Mouse (Mus musculus): ENCODE measurements around the gene Myo9b.
"Not testable (repeated sequence)": the region's sequence is repeated elsewhere in the genome, so short reads cannot be mapped to it uniquely, and the experiment has no call there.

The Myo9b gene

GRCm38 (mm10) chr8:71297439-71297838 lies 24.9 kb downstream of the Myo9b start:
- no peak for DNase-seq

- DNase-seq, result no peak
Observed at GRCm38 (mm10) chr8:71299716-71300115, 27.2 kb downstream of the Myo9b start.

- no peak for DNase-seq
Observed at GRCm38 (mm10) chr8:71302788-71303187, 30.3 kb downstream of the Myo9b start.

DNA sequence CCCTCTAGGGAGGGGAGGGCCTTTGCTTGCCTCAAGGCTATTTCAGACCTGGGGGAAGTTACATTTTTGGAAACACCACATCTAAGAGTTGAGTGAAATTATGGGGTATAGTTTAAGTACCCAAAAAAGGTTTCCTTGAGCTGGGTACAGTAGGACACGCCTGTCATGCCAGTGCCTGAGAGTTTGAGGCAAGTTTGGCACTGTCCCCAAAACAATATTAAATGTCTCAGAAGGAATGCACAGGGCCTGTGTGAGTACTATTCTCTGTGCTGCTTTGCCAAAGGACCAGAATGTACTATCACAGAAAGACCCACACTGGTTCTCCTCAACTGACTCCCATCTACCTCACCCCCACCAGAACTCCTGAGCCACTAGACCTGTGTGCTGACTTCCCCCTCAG lies 31.1 kb downstream of the Myo9b start:
- no peak for DNase-seq

DNA sequence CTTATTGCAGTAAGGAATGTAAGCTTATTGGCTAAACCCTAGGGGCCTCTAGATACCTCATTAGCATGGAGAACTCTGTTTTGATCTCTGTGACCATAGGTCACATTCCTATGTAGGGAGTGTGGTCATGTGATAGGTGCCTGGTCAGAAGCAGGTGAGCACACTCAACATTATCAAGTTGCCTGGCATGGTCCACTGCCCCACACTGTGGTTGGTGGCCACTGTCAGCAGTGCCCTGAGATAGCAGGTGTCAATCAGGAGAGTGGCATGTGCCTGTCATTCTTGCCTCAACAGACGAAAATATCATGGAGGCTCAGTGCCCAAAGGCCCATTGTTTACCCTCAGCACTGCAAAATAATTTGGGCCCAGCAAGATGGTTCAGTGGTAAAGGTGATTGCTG lies 33.5 kb downstream of the Myo9b start:
- DNase-seq, result no peak

DNA sequence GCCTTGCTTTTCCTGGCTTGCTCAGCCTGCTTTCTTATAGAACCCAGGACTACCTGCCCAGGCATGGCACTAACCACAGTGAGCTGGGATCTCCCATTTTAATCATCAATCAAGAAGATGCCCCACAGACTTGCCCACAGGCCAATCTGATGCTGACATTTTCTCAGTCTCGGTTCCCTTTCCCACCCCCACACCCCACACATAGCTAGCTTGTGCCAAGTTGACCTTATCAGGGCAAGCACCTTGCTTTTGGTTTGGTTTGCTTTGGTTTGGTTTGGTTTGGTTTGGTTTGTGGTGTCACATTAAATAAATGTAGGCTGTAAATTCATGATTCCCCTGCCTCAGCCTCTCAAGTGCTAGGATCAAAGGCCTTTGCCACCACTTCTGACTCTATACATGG lies 34.9 kb downstream of the Myo9b start:
- DNase-seq, result no peak

GRCm38 (mm10) chr8:71307913-71308312 lies 35.4 kb downstream of the Myo9b start:
- no peak for DNase-seq

- no peak for DNase-seq
Observed at GRCm38 (mm10) chr8:71310446-71310845, 37.9 kb downstream of the Myo9b start.

DNA sequence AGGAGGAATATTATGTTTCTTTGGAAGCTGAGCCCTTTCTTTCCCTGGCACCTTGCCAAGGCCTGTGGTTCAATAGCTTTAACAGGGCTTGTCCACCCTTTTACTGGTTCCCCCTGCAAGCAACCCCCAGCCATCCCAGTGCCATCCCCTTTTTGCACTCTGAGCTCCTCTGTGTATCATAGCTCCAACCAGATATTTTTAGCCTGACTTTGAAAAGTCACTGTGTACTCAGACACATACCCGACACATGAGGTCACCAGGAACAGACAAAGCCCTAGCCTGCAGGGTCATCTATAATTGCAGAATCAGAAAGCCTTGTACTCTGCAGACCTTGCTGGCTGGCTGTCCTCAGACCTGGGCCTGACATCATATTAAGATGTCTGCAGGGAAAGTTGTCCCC lies 40.2 kb downstream of the Myo9b start:
- peak; percentile 34 for DNase-seq

DNA sequence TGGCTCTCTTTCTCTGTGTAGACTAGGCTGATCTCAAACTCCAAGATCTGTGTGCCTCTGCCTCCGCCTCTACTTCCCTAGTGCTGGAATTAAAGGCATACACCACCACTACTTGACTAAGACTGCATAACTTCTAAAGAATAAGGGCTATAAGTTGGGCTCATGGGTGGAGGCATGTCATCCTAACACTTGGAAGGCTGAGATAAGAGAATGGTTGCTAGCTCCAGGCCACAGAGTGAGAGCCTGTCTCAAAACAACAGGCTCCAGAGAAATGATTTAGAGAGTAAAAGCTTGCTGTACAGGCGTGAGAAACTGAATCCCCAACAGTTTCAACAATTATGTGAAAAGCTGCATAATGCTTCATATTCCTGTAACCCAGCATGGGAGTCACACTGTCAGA lies 41.4 kb downstream of the Myo9b start:
- DNase-seq, result no peak

DNA sequence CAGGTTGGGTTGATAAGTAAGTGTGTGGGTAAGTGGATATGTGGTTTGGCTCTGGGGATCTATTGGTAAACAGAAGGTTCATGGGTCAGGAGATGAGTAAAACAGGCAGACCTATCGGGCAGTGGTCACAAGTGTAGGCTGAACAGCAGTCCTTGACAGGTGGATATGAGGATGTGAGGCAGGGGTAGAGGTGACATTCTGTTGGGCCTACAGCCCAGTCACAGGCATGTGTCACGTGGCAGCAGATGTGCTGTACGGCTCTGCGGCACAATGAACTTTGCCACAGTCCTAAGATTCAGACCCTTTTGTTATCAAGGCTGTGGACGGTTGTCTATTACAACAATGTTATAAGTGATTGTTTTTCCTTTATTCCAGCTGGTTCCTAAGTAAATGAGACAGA lies 43.5 kb downstream of the Myo9b start:
- no peak for DNase-seq

- no peak for DNase-seq
Observed at GRCm38 (mm10) chr8:71316486-71317031, 44.0 kb downstream of the Myo9b start.

- DNase-seq, result not testable (repeated sequence)
Observed at GRCm38 (mm10) chr8:71318610-71319009, 46.1 kb downstream of the Myo9b start.

DNA sequence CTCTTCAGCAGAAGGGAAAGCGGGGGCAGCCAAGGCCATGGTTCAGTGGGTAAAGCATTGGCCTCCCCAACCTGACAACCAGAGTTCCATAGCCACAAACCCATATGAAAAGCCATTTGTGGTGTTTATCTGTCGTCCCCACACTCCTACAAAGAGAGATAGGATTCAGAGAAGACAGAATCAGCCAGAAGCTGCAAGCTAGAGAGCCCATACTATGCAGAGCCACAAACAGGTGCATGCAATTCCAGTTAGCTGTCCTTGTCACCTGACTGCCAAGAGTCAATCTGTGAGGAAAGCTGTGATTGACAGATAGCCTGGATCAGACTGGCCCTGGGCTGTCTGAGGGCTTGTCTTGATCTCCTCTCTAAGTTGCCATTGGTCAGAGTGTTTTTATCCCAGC lies 47.2 kb downstream of the Myo9b start:
- not testable (repeated sequence) for DNase-seq

GRCm38 (mm10) chr8:71322939-71323338 lies 50.4 kb downstream of the Myo9b start:
- DNase-seq, result no peak

DNA sequence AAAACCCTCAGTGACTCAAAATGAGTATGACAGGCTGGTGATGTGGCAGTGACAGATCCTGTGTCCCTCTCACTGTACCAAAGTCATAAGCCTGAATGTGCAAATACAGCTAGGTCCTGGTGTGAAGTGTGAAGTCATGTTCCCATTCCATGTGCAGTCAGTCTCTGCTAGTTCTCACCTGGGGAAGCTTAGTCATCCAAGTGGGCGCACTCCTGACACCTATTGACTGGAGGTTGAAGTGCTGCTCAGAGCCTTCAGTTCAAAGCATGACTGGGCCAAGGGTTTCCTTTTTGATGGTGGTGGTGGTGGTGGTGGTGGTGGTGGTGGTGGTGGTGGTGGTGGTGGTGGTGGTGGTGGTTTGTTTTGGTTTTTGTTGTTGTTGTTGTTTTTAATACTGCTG lies 52.3 kb downstream of the Myo9b start:
- peak; percentile 56 for DNase-seq

DNA sequence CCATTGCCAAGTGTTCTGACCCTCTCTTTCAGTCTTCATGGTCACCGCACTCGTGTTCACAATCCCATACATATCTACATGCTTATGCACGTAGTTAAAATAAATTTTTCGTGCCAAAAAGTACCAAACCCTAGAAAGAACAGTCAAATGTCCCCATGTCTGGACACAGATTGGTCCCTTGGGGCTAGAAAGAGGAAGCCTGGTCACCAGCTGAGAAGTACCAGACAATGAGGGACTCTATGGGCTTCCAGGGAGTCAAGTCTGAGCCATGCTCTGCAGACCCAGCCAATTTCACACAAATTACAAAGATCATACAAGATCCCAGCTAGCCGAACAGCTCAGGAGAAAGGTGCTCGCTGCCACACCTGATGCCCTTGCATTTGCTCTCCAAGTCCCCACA lies 65.3 kb downstream of the Myo9b start:
- DNase-seq, result not testable (repeated sequence)

DNA sequence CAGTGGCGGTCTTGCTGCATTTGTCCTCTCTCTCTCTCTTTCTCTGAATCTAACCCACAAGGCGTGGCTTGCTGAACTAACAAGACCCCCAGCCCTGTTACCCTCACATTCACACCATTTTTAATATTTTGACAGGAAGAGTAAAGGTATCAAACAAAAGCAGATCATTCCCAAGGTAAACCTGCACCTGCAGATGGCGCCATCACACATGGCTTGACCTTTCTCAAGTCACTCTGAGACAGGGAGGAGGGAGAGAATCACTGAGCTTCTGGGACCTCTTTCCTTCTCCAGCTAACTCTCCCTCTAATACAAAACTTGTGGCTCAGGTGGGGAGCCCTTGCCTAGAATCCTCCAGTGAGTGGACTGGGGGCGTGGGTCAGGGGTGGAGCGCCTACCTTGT lies 68.1 kb downstream of the Myo9b start:
- DNase-seq, result peak; percentile 57

GRCm38 (mm10) chr8:71346581-71346980 lies 74.1 kb downstream of the Myo9b start:
- no peak for DNase-seq

- DNase-seq, result no peak
Observed at GRCm38 (mm10) chr8:71351117-71351516, 78.6 kb downstream of the Myo9b start.

- no peak for DNase-seq
Observed at GRCm38 (mm10) chr8:71351520-71351919, 79.0 kb downstream of the Myo9b start.

GRCm38 (mm10) chr8:71358026-71358425 lies 85.5 kb downstream of the Myo9b start:
- no peak for DNase-seq

- DNase-seq, result peak; percentile 96
Observed at GRCm38 (mm10) chr8:71366771-71367528, 94.4 kb downstream of the Myo9b start, which contains the start of gene Use1. TSS of gene Use1 (plus strand) at chr8:71366848.

GRCm38 (mm10) chr8:71367529-71368176 lies 95.1 kb downstream of the Myo9b start:
- no peak for DNase-seq
